Mouse (Mus musculus) retina, postnatal 7 days (tissue): ENCODE data around the gene Zfp808.
"Not testable (repeated sequence)": the region's sequence is repeated elsewhere in the genome, so short reads cannot be mapped to it uniquely, and the experiment has no call there.

Experiments used
- DNase-seq: peaks from one replicate; pipeline ENCODE4 v3.0.0-alpha.2; 2012; ENCODE audit warnings: low read depth, low spot score

The Zfp808 gene

DNA sequence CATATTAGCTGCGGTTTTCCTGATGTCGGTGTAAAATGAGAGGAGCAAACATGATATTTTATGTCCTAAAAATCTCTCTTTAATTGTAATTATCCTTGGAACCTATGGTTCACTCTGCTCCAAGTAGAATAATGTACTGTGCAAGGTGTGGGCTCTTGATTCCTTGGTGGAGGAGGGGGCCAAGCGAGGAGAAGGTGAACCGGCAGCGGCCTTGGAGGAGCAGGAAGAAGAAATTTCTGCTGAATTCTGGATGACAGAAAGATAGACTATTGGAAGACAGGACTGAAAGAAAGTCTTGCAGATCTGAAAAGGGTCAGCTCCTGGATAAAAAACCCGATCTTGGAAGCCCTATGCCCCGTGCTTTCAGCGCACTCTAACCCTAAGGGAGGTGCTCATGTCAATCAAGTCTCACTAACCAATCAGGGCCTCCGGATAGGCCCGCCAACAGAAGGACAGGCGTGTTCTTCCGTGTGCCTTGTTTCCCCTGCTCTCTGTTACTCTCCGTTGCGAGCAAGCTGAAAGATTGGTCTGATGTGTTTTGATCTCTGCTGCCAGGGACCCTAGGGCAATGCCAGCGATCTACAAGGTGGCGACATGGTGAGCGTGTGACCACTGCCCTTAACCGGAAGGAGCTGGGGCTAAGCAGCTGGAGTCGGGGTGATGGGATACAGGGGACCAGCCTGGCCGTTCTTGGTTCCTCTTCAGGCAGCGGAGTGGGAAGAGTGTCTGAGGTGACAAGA, at the start of gene Zfp808:
TSS of gene Zfp808 (plus strand) at position 455 of the 740 bp plus-strand sequence.
- DNase-seq, result not testable (repeated sequence)

- DNase-seq, result not testable (repeated sequence)
Observed at GRCm38 (mm10) chr13:62098786-62099185, 30.9 kb upstream of the Zfp808 start.

DNA sequence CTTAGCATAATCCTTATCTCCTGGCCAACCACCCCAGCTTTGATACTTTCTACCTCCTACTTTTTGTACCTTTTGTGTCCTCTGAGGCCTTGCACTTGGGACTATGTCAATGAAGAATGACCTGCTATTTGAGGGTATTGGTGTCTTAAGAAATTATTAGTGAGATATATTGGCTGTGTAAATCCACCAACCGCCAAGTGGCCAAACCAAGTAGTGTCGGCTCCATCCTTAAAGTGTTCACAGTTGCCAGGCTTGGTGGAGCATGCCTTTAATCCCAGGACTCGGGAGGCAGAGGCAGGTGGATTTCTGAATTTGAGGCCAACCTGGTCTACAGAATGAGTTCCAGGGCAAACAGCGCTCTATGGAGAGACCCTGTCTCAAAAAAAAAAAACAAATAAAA, 30.2 kb upstream of the Zfp808 start:
- not testable (repeated sequence) for DNase-seq

DNA sequence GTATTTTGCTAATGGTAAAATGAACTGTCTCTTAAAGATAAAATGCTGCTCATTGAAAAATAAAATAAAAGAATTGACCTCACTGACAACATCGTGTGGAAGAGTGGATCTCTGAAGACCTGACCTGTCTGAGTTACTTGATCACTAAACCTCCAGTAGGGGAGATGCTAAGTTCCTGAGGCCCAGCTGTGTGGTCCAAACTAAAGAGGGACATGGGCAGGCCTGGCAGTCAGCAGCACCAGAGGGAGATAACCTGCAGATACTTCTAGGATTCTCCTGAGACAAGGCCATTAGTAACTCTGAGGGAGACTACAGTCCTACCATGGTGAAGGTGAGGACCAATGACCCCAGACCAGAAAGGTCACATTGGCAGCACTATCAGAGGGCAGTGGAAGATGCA, 27.3 kb upstream of the Zfp808 start:
- not testable (repeated sequence) for DNase-seq

GRCm38 (mm10) chr13:62115861-62116260, 13.8 kb upstream of the Zfp808 start:
- DNase-seq, result not testable (repeated sequence)

DNA sequence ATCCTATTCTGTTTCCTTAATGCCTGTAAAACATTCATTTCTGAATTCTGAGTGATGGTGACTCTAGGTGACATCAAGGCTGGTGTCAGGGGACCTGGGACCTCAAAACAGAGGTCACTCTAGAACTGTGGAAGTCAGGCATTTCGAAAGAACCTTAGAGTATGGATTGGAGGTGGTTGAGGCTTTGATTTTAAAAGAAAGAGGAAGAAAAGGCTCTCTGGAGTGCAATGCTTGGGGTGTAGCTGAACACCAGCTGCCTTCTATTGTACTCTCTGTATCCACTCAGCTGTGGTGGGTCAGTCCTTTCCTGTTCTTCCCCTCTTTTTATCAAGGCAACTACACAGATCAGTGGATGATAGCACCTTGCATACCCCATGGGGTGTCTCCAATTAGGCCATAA, 8.1 kb upstream of the Zfp808 start:
- not testable (repeated sequence) for DNase-seq

DNA sequence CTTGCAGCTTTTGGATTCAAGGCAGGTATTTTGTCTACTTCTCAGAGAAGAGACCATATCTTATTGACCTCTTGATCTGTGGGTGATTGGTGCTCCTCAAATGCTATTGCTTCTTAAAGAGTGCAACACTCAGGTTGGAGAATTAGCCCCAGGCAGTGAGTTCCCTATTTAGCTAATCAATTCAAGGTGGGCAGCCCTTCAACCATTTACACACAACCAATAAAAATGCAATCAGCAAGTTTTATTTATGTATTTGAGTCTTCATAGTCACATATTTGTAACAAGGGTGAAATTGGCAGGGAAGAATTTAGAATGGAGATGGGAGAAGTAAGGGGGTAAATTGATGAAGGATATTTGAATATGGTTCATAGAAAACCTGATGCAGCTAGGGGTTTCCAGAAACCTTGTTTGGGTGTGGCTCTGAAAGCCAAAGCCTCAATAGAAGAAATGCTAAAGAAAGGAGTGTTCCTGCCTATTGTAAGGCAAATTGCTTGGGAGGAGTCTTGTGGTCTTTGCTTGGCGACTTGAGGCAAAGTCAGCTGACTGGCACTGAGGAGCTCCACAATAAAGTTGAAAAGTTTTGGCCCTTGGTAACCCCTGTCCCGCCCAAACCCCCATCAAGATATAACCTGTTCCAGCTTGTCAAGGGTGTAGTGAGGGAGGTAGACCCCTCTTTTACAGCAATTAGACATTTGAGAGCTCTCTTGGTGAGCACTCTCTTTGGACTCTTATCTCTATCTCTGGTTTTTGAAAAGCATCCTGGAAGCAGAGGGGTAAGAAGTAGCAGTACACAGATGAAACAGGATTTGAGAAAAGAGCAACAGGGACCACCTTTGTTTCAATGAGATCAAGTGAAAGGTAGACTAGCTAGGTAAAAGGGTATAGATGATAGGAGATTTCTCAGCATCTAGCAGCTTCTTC, 52.4 kb downstream of the Zfp808 start:
- DNase-seq, result not testable (repeated sequence)

DNA sequence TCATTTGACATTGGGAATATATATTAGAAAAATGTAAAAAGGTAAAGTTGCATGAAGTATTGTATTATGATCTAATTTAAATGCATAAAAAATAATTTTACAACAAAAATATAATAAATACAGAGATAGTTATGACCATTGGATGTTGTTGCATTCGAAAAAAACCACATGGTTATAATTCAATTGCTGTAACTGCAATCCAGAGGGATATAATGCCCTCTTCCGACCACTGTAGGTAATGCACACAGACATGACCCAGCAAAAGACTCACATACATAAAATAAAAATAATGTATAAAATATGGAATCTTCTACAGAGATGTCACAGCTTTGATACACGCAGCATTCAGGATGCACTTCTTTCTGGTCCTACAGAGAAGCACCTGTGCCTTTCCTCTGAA, 115.6 kb downstream of the Zfp808 start:
- no peak for DNase-seq

GRCm38 (mm10) chr13:62255226-62255625, 125.5 kb downstream of the Zfp808 start:
- not testable (repeated sequence) for DNase-seq

DNA sequence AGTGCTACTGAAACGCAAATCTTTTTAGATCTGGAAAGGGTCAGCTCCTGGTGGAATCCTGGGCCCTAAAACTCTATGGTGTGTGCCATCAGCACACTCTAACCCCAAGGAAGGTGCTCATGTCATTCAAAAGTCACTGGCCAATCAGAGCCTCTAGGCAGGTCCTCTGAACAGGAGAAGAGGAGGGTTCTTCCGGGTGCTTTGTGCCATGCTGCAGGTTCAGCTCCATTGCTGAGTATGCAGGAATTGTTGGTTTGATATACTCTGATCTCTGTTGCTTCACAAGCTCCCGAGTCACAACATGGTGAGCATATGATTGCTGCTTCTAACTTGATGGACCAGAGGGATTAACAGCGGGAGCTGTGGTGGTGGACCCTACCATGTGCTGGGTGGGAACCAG, 133.7 kb downstream of the Zfp808 start:
- no peak for DNase-seq
